Mouse (Mus musculus): Measurements from ENCODE around the gene Cmip. TPM values are rescaled to one million over a fixed set of nuclear protein-coding genes. Genes with fewer than 3 reads are reported as not detected.

Gene Cmip
- total and polyA plus RNA-seq, 3 experiments: 17.0 to 71.8 TPM; not detected in 1

GRCm38 (mm10) chr8:117294812-117295211, 37.9 kb downstream of the Cmip start:
- Histone ChIP-seq H3K36me3 (ENCODE audit: control insufficient read depth in 1 of 2, insufficient read depth in 2 of 2, low read length in 2 of 2) (peaks cover 0 to 24% of the 10 kb centered on the region in 2 experiments; a peak in 2 of 4 replicates), H3K9me3 (replicated peaks; ENCODE audit: insufficient read depth, low read length) (no peaks in the 10 kb centered on the region), H3K27me3 (ENCODE audit: control insufficient read depth in 1 of 2, insufficient read depth in 2 of 2, low read length in 2 of 2) (no peaks in the 10 kb centered on the region), H3K9ac (ENCODE audit: control insufficient read depth, low read depth, low read length, poor library complexity, severe bottlenecking) (no peak overlapping the region), H3K4me3 (ENCODE audit: control insufficient read depth in 1 of 2, insufficient read depth in 1 of 2, low read depth in 2 of 2, low read length in 2 of 2) (no peak overlapping the region), H3K4me1 (ENCODE audit: control insufficient read depth in 1 of 2, insufficient read depth in 2 of 2, low read length in 2 of 2) (peaks cover 8 to 28% of the 10 kb centered on the region in 2 experiments), H3K79me2 (ENCODE audit: control insufficient read depth, insufficient read depth, low read length, poor library complexity) (peaks cover 30% of the 10 kb centered on the region), H3K27ac (ENCODE audit: control insufficient read depth, low read depth, low read length) (no peak overlapping the region)
- no peak for DNase-seq (ENCODE audit: low read depth, low spot score)
- TF ChIP-seq GABPA (IDR thresholded peaks at IDR 0.05; ENCODE audit: low read depth, low read length): no peak
- no peak for TF ChIP-seq ZKSCAN1 (IDR thresholded peaks at IDR 0.05; ENCODE audit: low read depth, low read length)
- TF ChIP-seq TBP (IDR thresholded peaks at IDR 0.05; ENCODE audit: low read depth, low read length): no peak
- TF ChIP-seq USF1 (IDR thresholded peaks at IDR 0.05; ENCODE audit: low read depth, low read length): no peak
- no peak for TF ChIP-seq CHD2 (IDR thresholded peaks at IDR 0.05; ENCODE audit: low read length)
- TF ChIP-seq ZNF384 (IDR thresholded peaks at IDR 0.05; ENCODE audit: low read depth, low read length): no peak
- no peak for TF ChIP-seq MYB (IDR thresholded peaks at IDR 0.05; ENCODE audit: low read depth, low read length)
- no peak for TF ChIP-seq NELFE (IDR thresholded peaks at IDR 0.05; ENCODE audit: low read depth, low read length)
- TF ChIP-seq POLR2AphosphoS2 (IDR thresholded peaks at IDR 0.05; ENCODE audit: low read length): no peak
- no peak for TF ChIP-seq BHLHE40 (IDR thresholded peaks at IDR 0.05; ENCODE audit: borderline replicate concordance, low read depth, low read length)
- TF ChIP-seq MAX (IDR thresholded peaks at IDR 0.05; ENCODE audit: low read length): no peak
- TF ChIP-seq MAZ (IDR thresholded peaks at IDR 0.05; ENCODE audit: low read depth, low read length): no peak
- no peak for TF ChIP-seq SIN3A (IDR thresholded peaks at IDR 0.05; ENCODE audit: low read length)
- TF ChIP-seq NRF1 (IDR thresholded peaks at IDR 0.05; ENCODE audit: insufficient read depth, low read depth, low read length, poor library complexity, severe bottlenecking): no peak
- no peak for TF ChIP-seq E2F4 (IDR thresholded peaks at IDR 0.05; ENCODE audit: borderline replicate concordance, low read depth, low read length)

- Histone ChIP-seq H3K36me3 (ENCODE audit: control insufficient read depth in 1 of 2, insufficient read depth in 2 of 2, low read length in 2 of 2) (peaks cover 0 to 24% of the 10 kb centered on the region in 2 experiments; a peak in 2 of 4 replicates), H3K27ac (ENCODE audit: control insufficient read depth, low read depth, low read length) (peak overlapping the region; percentile 56), H3K4me1 (ENCODE audit: control insufficient read depth in 1 of 2, insufficient read depth in 2 of 2, low read length in 2 of 2) (peaks cover 8 to 28% of the 10 kb centered on the region in 2 experiments)
- TF ChIP-seq CHD1 (IDR thresholded peaks at IDR 0.05; ENCODE audit: low read depth, low read length) (no peak), BHLHE40 (IDR thresholded peaks at IDR 0.05; ENCODE audit: borderline replicate concordance, low read depth, low read length) (no peak), NRF1 (IDR thresholded peaks at IDR 0.05; ENCODE audit: insufficient read depth, low read depth, low read length, poor library complexity, severe bottlenecking) (no peak), MXI1 (IDR thresholded peaks at IDR 0.05; ENCODE audit: low read depth, low read length) (0 out of 2 replicates have a peak, but pooled peaks have one; percentile 50), TAL1 (IDR thresholded peaks at IDR 0.05; ENCODE audit: low read length) (peak; percentile 98), EP300 (IDR thresholded peaks at IDR 0.05; ENCODE audit: low read depth in 1 of 2, low read length in 2 of 2) (peak; percentile 83 to 89), POLR2AphosphoS5 (IDR thresholded peaks at IDR 0.05; ENCODE audit: borderline replicate concordance, low read depth, low read length) (no peak), MAX (IDR thresholded peaks at IDR 0.05; ENCODE audit: low read length) (no peak), RCOR1 (IDR thresholded peaks at IDR 0.05; ENCODE audit: low read depth, low read length) (no peak), RAD21 (IDR thresholded peaks at IDR 0.05; ENCODE audit: low read depth, low read length) (no peak), GATA1 (IDR thresholded peaks at IDR 0.05; ENCODE audit: low read depth, low read length) (peak; percentile 85), USF1 (IDR thresholded peaks at IDR 0.05; ENCODE audit: low read depth, low read length) (no peak), USF2 (IDR thresholded peaks at IDR 0.05; ENCODE audit: borderline replicate concordance in 1 of 2, insufficient read depth in 1 of 2, low read depth in 1 of 2, low read length in 2 of 2) (no peak), TCF12 (IDR thresholded peaks at IDR 0.05; ENCODE audit: low read depth, low read length) (peak; percentile 91), ZC3H11A (IDR thresholded peaks at IDR 0.05; ENCODE audit: low read depth, low read length) (no peak), ETS1 (IDR thresholded peaks at IDR 0.05; ENCODE audit: low read depth, low read length) (peak; percentile 12; the same call in 1 of the 2 replicates), HCFC1 (IDR thresholded peaks at IDR 0.05; ENCODE audit: low read depth, low read length) (no peak), CTCF (IDR thresholded peaks at IDR 0.05 in 2 of 3, conservative IDR thresholded peaks at IDR 0.05 in 1 of 3; ENCODE audit: control insufficient read depth in 1 of 3, insufficient read depth in 1 of 3, low read depth in 2 of 3, low read length in 3 of 3, poor library complexity in 1 of 3, severe bottlenecking in 1 of 3) (no peak), ZMIZ1 (IDR thresholded peaks at IDR 0.05; ENCODE audit: low read depth, low read length) (no peak), MAFK (IDR thresholded peaks at IDR 0.05; ENCODE audit: borderline replicate concordance, low read depth, low read length) (no peak)
Measured at GRCm38 (mm10) chr8:117297913-117298518, 41.2 kb downstream of the Cmip start.

More at GRCm38 (mm10) chr8:117297913-117298518, 41.2 kb downstream of the Cmip start:
- DNase-seq (ENCODE audit: low read depth, low spot score): peak; percentile 84
- Histone ChIP-seq H3K79me2 (ENCODE audit: control insufficient read depth, insufficient read depth, low read length, poor library complexity) (peaks cover 29% of the 10 kb centered on the region), H3K9ac (ENCODE audit: control insufficient read depth, low read depth, low read length, poor library complexity, severe bottlenecking) (no peak overlapping the region), H3K9me3 (replicated peaks; ENCODE audit: insufficient read depth, low read length) (no peaks in the 10 kb centered on the region), H3K4me3 (ENCODE audit: control insufficient read depth in 1 of 2, insufficient read depth in 1 of 2, low read depth in 2 of 2, low read length in 2 of 2) (no peak overlapping the region; a peak in 1 of 4 replicates), H3K27me3 (ENCODE audit: control insufficient read depth in 1 of 2, insufficient read depth in 2 of 2, low read length in 2 of 2) (no peaks in the 10 kb centered on the region)

Data from MEL (cell line).